Mouse (Mus musculus) lung, adult 2 months (tissue): Measurements from ENCODE around the gene Gm20388. TPM values are rescaled to one million over a fixed set of nuclear protein-coding genes. Genes with fewer than 3 reads are reported as not detected.

Experiments
- DNase-seq: peaks from one replicate; pipeline ENCODE4 v3.0.0; 2022
- H3K4me1 ChIP-seq: fragments of 200-500 bp; 2 replicates; pipeline ENCODE4 v1.6.1; 2011; ENCODE audit warnings: low read length; ENCODE audit not compliant: control insufficient read depth, insufficient read depth
- H3K4me3 ChIP-seq: fragments of 200-500 bp; replicated peaks from 2 replicates; pipeline ENCODE3; 2011; ENCODE audit warnings: low read depth, mild to moderate bottlenecking, control low read depth, low read length; ENCODE audit errors: extremely low read depth
- CTCF ChIP-seq: fragments of 200-500 bp; IDR thresholded peaks from 2 replicates; pipeline ENCODE4 v1.5.1; 2011; ENCODE audit warnings: mild to moderate bottlenecking, low read length, control low read depth; ENCODE audit not compliant: insufficient read depth
- POLR2A ChIP-seq: fragments of 200-500 bp; IDR thresholded peaks from 2 replicates; pipeline ENCODE4 v1.6.1; 2011; ENCODE audit warnings: low read depth, mild to moderate bottlenecking, control low read depth, low read length, borderline replicate concordance; ENCODE audit errors: extremely low read depth
- WGBS: fragments of 180-500 bp; shearing (Covaris S2); methylation state at CpG from one replicate; pipeline ENCODE4 v1.1.7; 2018; 5-methylcytosine and 5-hydroxymethylcytosine counted together
- polyA plus RNA-seq: library from polyadenylated mRNA; depleted of rRNA; stranded (reverse); fragments of >200 nt; gene quantifications from 2 replicates; pipeline ENCODE4 v1.2.3, GENCODE M21; 2012

Gm20388 gene
- polyA plus RNA-seq, 1 experiment, result 67.8 TPM

- H3K4me1 ChIP-seq, result peaks cover 7% of the 10 kb centered on the region; the same call in 1 of the 2 replicates
- DNase-seq, result no peak
- TF ChIP-seq POLR2A (no peak), CTCF (peak; percentile 13; the same call in 1 of the 2 replicates)
- 84% methylated on average over 8 of the region's 8 CpGs for WGBS
- H3K4me3 ChIP-seq, result no peak overlapping the region
Observed at GRCm38 (mm10) chr8:120207364-120207763, 296.7 kb downstream of the Gm20388 start.

GRCm38 (mm10) chr8:120208113-120208512 is 297.5 kb downstream of the Gm20388 start:
- Histone ChIP-seq H3K4me3 (no peak overlapping the region), H3K4me1 (peaks cover 7% of the 10 kb centered on the region; the same call in 1 of the 2 replicates)
- no peak for TF ChIP-seq CTCF
- TF ChIP-seq POLR2A, result no peak
- 39% methylated on average over 11 of the region's 11 CpGs for WGBS
- DNase-seq, result no peak

- WGBS, result 38% methylated on average over 4 of the region's 4 CpGs
- no peak for DNase-seq
- H3K4me3 ChIP-seq, result no peak overlapping the region
- no peak for TF ChIP-seq CTCF
- no peak for TF ChIP-seq POLR2A
- H3K4me1 ChIP-seq, result no peaks in the 10 kb centered on the region
Observed at GRCm38 (mm10) chr8:120211345-120211744, 300.7 kb downstream of the Gm20388 start.

- DNase-seq, result no peak
- H3K4me1 ChIP-seq, result no peaks in the 10 kb centered on the region
- WGBS, result 90% methylated on average over 7 of the region's 7 CpGs
- no peak for TF ChIP-seq CTCF
- no peak for TF ChIP-seq POLR2A
- H3K4me3 ChIP-seq, result no peak overlapping the region
Observed at GRCm38 (mm10) chr8:120212596-120212995, 302.0 kb downstream of the Gm20388 start.

GRCm38 (mm10) chr8:120213229-120213628 is 302.6 kb downstream of the Gm20388 start:
- no peaks in the 10 kb centered on the region for H3K4me1 ChIP-seq
- DNase-seq, result no peak
- TF ChIP-seq CTCF, result no peak
- no peak for TF ChIP-seq POLR2A
- 96% methylated on average over 3 of the region's 3 CpGs for WGBS
- H3K4me3 ChIP-seq, result no peak overlapping the region

GRCm38 (mm10) chr8:120213939-120214338 is 303.3 kb downstream of the Gm20388 start:
- DNase-seq, result no peak
- 84% methylated on average over 5 of the region's 5 CpGs for WGBS
- TF ChIP-seq POLR2A, result no peak
- TF ChIP-seq CTCF, result no peak
- no peak overlapping the region for H3K4me3 ChIP-seq
- H3K4me1 ChIP-seq, result no peaks in the 10 kb centered on the region

- Histone ChIP-seq H3K4me1 (no peaks in the 10 kb centered on the region), H3K4me3 (no peak overlapping the region)
- WGBS, result 62% methylated on average over 7 of the region's 7 CpGs
- DNase-seq, result no peak
- no peak for TF ChIP-seq CTCF
- no peak for TF ChIP-seq POLR2A
Observed at GRCm38 (mm10) chr8:120215416-120216141, 304.9 kb downstream of the Gm20388 start.

- no peak overlapping the region for H3K4me3 ChIP-seq
- no peaks in the 10 kb centered on the region for H3K4me1 ChIP-seq
- 42% methylated on average over 13 of the region's 13 CpGs for WGBS
- DNase-seq, result no peak
- TF ChIP-seq POLR2A, result no peak
- no peak for TF ChIP-seq CTCF
Observed at GRCm38 (mm10) chr8:120216855-120217830, 306.5 kb downstream of the Gm20388 start.

GRCm38 (mm10) chr8:120222548-120222947 is 311.9 kb downstream of the Gm20388 start:
- no peak for TF ChIP-seq POLR2A
- H3K4me3 ChIP-seq, result no peak overlapping the region
- 75% methylated on average over 11 of the region's 11 CpGs for WGBS
- H3K4me1 ChIP-seq, result no peaks in the 10 kb centered on the region
- DNase-seq, result no peak
